Mouse (Mus musculus) G1E (cell line): ENCODE measurements around the gene 2700049A03Rik. TPM values are rescaled to one million over a fixed set of nuclear protein-coding genes. Genes with fewer than 3 reads are reported as not detected.
"Not testable (repeated sequence)": the region's sequence is repeated elsewhere in the genome, so short reads cannot be mapped to it uniquely, and the experiment has no call there.

ENCODE experiments used
- ATAC-seq: 2 replicates; pipeline ENCODE4 v1.8.0; 2016; ENCODE audit warnings: mild to moderate bottlenecking; ENCODE audit not compliant: insufficient number of reproducible peaks, poor library complexity, low FRiP score, severe bottlenecking; ENCODE audit errors: extremely low read depth
- DNase-seq: peaks from one replicate; pipeline ENCODE4 v3.0.0; 2012; ENCODE audit warnings: low spot score
- H3K27me3 ChIP-seq: 2 replicates; pipeline ENCODE4 v1.6.1; 2012; ENCODE audit warnings: mild to moderate bottlenecking, low read length, inconsistent platforms; ENCODE audit not compliant: insufficient read depth
- H3K36me3 ChIP-seq: replicated peaks from 2 replicates; pipeline ENCODE3; 2012; ENCODE audit warnings: mild to moderate bottlenecking, inconsistent platforms
- H3K4me1 ChIP-seq: 2 replicates; pipeline ENCODE4 v1.6.1; 2012; ENCODE audit warnings: low read depth, low read length, inconsistent platforms, mixed read lengths; ENCODE audit not compliant: insufficient read depth
- H3K4me3 ChIP-seq: 2 replicates; pipeline ENCODE4 v1.5.1; 2012; ENCODE audit warnings: low read depth, mild to moderate bottlenecking, inconsistent platforms, low read length, moderate library complexity, mixed read lengths
- H3K9me3 ChIP-seq: replicated peaks from 2 replicates; pipeline ENCODE4 v1.6.1; 2012; ENCODE audit warnings: inconsistent platforms
- CTCF ChIP-seq: IDR thresholded peaks from 2 replicates; pipeline ENCODE4 v1.5.1; 2012; ENCODE audit warnings: low read depth, low read length, inconsistent platforms, mixed read lengths
- GATA1 ChIP-seq: IDR thresholded peaks from 2 replicates; pipeline ENCODE4 v1.6.1; 2012; ENCODE audit warnings: borderline replicate concordance, low read length, inconsistent platforms, mixed read lengths
- GATA2 ChIP-seq: IDR thresholded peaks from 2 replicates; pipeline ENCODE4 v1.6.1; 2012; ENCODE audit warnings: low read depth, low read length, inconsistent platforms, borderline replicate concordance
- POLR2AphosphoS5 ChIP-seq: IDR thresholded peaks from 2 replicates; pipeline ENCODE4 v1.6.1; 2012; ENCODE audit warnings: low read depth, low read length, inconsistent platforms; ENCODE audit not compliant: insufficient replicate concordance
- TAL1 ChIP-seq: conservative IDR thresholded peaks from 2 replicates; pipeline ENCODE4 v1.6.1; 2012; ENCODE audit warnings: low read depth, low read length, inconsistent platforms, mixed read lengths
- polyA plus RNA-seq: library from polyadenylated mRNA; stranded (reverse); fragments of >175 nt; gene quantifications from 2 replicates; pipeline ENCODE4 v1.2.3, GENCODE M21; 2012
- total RNA-seq, 2 experiments: library from RNA; stranded (forward) in 1 of 2; stranded (reverse) in 1 of 2; fragments of 200-1000 nt in 1 of 2; fragments of >200 nt in 1 of 2; fragmentation: Nextera tagmentation in 1 of 2; gene quantifications; 2 replicates each; pipeline ENCODE4 v1.2.3; 2014 to 2017

2700049A03Rik gene
- total RNA-seq (2014; fragmentation: Nextera tagmentation) (43.6 and 52.9 TPM in 2 replicates), total RNA-seq (2017) (23.8 and 26.7 TPM in 2 replicates), polyA plus RNA-seq (0.86 and 1.4 TPM in 2 replicates)

DNA sequence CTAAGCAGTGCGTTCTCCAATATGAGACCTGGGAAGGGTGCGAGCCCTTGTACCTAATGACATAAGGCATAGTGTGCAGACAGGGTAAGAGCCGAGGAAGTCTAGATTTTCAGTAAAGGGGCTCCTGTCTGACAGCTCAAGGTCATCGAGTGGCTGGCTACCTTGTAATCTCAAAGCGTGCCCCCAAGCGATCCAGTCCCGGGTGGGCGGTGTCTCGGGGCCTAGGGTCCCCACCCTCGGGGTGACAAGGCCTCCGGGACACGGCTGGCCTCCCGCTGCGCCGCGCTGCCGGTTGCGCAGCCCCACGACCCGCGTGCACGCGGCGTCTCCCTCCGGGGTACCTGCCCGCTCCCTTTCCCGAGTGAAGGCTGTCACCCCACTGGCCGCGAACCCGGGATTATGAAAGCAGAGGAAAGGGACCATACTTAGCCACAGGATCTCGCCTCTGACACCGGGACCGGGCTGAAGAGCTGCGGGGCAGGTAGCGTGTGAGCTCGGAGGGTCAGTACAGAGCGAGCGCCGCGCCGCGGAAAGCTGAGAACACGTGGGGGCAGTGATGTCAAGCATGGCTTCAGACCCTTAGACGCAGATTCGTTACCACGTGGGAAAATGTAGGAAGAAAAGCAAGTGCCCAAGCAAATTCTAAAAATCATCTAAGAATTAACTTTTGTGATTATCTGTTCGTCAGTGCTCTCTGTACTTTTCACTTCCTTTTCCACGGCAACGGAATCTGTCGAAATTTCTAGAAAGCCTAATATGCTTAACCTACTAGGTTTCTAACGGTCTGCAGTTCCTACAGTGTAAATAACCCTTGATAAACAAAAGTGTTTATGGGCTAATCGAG, at the start of gene 2700049A03Rik, which contains the start of gene Timm9:
Gene 2700049A03Rik (plus strand): TSS at position 719 of the 844 bp plus-strand sequence.
Gene Timm9 (minus strand): TSS at position 555 of the 844 bp plus-strand sequence.
- H3K4me3 ChIP-seq = peak within 1 kb of the TSS; percentile 83
- no peaks in the 10 kb centered on the region for H3K27me3 ChIP-seq
- ATAC-seq (peak; percentile 69), DNase-seq (peak; percentile 57)
- H3K36me3 ChIP-seq = peaks cover 55% of the 10 kb centered on the region
- no peaks in the 10 kb centered on the region for H3K9me3 ChIP-seq
- TF ChIP-seq CTCF (no peak), POLR2AphosphoS5 (no peak), TAL1 (no peak), GATA2 (no peak), GATA1 (no peak)
- peaks cover 48% of the 10 kb centered on the region for H3K4me1 ChIP-seq

GRCm38 (mm10) chr12:71104275-71104674, 32.4 kb upstream of the 2700049A03Rik start:
- H3K4me1 ChIP-seq, DNase-seq, H3K27me3 ChIP-seq, H3K9me3 ChIP-seq, H3K4me3 ChIP-seq, ATAC-seq: not testable (repeated sequence)
- peaks cover 10% of the 10 kb centered on the region for H3K36me3 ChIP-seq

DNA sequence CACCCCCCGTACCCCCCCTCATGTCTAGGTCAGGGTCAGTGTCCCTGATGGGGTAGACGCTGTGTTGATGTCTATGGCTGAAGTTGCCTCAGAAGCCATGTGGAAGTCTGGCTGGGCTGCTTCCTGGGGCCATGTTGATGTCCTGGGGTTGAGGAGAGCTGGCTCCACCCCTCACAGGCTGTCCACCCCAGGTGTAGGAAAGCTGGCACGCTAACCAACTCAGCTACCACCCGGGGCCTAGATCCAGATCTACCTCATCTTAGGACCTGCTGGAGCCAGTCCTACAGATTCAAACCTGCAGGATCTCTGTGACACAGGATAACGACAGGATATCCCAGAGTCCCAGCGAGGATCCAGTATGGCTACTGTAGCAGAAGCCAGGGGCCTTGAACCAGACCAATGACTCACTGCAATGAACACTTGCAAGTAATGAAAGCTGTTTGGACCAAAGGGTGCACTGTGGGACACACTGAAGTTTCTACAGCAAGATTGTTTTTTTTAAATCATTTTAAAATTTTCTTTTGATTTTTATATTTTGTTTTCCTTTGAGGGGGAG, 29.4 kb upstream of the 2700049A03Rik start:
- H3K9me3 ChIP-seq = no peaks in the 10 kb centered on the region
- H3K36me3 ChIP-seq = peaks cover 3% of the 10 kb centered on the region
- no peak overlapping the region for H3K4me3 ChIP-seq
- ATAC-seq (no peak), DNase-seq (no peak)
- H3K27me3 ChIP-seq = peaks cover 8% of the 10 kb centered on the region; the same call in 1 of the 2 replicates
- peaks cover 15% of the 10 kb centered on the region for H3K4me1 ChIP-seq
- TF ChIP-seq GATA1 = no peak
- no peak for TF ChIP-seq TAL1
- TF ChIP-seq CTCF = no peak
- TF ChIP-seq GATA2 = no peak
- no peak for TF ChIP-seq POLR2AphosphoS5

- peaks cover 32% of the 10 kb centered on the region for H3K4me1 ChIP-seq
- DNase-seq = no peak
- no peak for ATAC-seq
- TF ChIP-seq TAL1 = no peak
- TF ChIP-seq GATA1 = no peak
- peaks cover 8% of the 10 kb centered on the region; the same call in 1 of the 2 replicates for H3K27me3 ChIP-seq
- H3K9me3 ChIP-seq = no peaks in the 10 kb centered on the region
- no peak within 1 kb of the TSS for H3K4me3 ChIP-seq
- H3K36me3 ChIP-seq = no peaks in the 10 kb centered on the region
Measured at GRCm38 (mm10) chr12:71111331-71111730, 25.3 kb upstream of the 2700049A03Rik start, which contains the start of gene Tomm20l. Gene Tomm20l (plus strand): TSS chr12:71111428.

- peaks cover 29% of the 10 kb centered on the region for H3K4me1 ChIP-seq
- H3K9me3 ChIP-seq = no peaks in the 10 kb centered on the region
- ATAC-seq (no peak; the same call in 1 of the 2 replicates), DNase-seq (peak; percentile 25)
- H3K36me3 ChIP-seq = no peaks in the 10 kb centered on the region
- no peak for TF ChIP-seq GATA1
- no peak for TF ChIP-seq GATA2
- no peak for TF ChIP-seq TAL1
- TF ChIP-seq CTCF = no peak
- TF ChIP-seq POLR2AphosphoS5 = no peak
- H3K4me3 ChIP-seq = peak overlapping the region; percentile 3; the same call in 1 of the 2 replicates
- peaks cover 8% of the 10 kb centered on the region; the same call in 1 of the 2 replicates for H3K27me3 ChIP-seq
Measured at GRCm38 (mm10) chr12:71113074-71113473, 23.6 kb upstream of the 2700049A03Rik start.

DNA sequence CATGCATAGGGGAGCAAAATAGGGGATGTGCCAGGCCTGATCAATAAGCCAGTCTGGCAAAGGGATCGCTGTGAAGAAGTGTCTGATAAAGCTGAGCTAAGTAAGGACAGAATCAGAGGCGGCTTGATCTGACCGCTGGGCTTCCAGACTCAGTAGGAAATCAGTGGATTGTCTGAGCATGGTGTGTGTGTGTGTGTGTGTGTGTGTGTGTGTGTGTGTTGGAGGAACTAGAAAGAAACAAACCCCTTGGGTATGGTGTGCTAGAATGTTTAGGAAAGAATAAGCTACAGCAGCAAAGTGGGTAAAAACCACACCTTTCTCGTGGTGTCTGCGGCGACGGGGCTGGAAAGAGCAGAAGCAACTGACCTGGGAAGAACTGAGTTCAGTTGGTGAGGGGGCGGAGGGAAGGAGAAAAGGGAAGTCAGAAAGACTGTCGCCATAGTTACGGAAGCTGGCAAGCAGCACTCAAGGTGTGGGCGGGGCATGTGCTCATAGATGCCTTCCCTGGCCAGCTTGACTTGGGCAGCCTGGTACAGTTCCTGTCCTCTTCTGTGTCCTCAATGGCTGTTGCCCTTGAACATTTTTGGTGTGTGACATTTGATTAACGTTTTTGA, 22.9 kb upstream of the 2700049A03Rik start:
- ATAC-seq (peak; percentile 98), DNase-seq (peak; percentile 81)
- H3K9me3 ChIP-seq = no peaks in the 10 kb centered on the region
- H3K27me3 ChIP-seq = peaks cover 8% of the 10 kb centered on the region; the same call in 1 of the 2 replicates
- peaks cover 29% of the 10 kb centered on the region for H3K4me1 ChIP-seq
- peak overlapping the region; percentile 10; the same call in 1 of the 2 replicates for H3K4me3 ChIP-seq
- TF ChIP-seq GATA1 = no peak
- no peak for TF ChIP-seq POLR2AphosphoS5
- no peak for TF ChIP-seq TAL1
- H3K36me3 ChIP-seq = no peaks in the 10 kb centered on the region
